Mouse (Mus musculus): ENCODE data around the gene Tesk2.
"Not testable (repeated sequence)": the region's sequence is repeated elsewhere in the genome, so short reads cannot be mapped to it uniquely, and the experiment has no call there.

Gene Tesk2

DNA sequence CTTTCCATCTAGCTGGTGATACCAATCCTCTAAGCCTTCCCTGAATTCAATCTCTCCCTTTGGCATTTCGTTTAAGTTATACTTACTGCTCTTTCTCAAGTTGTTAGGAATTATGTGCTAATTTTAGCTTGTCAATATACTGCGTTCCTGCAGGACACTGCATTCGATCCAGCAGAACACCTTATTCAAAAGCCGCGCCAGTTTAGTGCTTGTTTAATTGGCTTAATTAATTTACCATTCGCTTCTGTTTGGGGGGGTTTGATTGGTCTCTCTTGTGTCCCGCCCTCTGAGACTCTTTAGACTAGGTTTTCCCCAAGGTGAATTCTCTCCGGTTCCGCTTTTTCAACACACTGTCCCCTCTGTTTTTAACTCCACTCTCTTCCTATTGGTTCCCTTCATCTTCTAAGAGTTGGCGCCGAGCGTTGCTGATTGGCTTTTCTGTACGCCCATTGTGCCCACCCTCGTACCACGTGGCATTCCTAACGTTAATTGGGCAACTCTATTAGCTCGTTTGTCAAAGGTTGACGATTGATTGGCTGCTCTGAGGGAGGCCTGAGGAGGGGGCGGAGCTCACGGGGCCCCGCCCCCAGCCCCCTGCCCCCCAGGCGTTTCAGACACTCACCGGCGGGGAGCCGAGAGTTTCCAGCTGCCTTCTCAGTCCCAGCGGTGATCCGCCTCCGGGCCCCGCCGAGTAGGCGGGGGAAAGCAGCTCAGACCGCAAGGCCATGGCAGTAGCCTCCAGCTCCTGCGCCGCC is at the start of gene Tesk2:
Gene Tesk2, plus strand, starts transcription at position 606 of the 755 bp plus-strand sequence.
- DNase-seq = peak; percentile 89

DNA sequence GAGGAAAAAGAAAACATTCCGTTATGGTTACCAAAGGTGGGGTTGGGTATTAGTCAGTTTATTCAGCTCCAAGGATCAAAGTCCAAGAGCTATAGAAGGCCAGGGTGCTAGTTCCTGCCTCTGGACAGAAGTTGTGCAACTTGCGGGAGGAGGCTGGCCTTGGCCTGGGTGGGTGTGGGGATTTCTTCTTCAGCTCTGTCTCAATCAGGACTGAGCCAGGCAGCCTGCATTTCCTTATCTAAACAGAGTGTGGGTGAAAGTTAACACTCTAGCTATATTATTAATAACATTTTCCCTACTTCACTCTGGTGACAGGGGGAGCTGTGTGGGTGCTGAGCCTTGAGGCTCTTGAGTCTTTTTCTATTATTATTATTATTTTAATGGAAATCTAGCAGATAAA is 48.0 kb upstream of the Tesk2 start:
- DNase-seq = no peak

DNA sequence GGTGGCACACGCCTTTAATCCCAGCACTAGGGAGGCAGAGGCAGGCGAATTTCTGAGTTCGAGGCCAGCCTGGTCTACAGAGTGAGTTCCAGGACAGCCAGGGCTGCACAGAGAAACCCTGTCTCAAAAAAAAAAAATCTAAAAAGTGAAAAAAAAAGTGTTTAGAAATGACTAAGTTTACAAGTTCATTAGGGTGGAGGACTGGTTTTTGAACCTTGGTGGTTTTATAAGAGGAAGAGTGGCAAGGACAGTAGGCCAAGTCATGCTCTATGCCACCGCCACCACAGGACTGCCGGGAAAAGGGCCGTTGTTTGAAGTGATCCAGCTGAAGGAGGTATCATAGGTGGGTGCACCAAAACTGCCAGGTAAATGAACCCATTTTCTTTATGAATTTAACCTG is 46.0 kb upstream of the Tesk2 start:
- not testable (repeated sequence) for DNase-seq

DNA sequence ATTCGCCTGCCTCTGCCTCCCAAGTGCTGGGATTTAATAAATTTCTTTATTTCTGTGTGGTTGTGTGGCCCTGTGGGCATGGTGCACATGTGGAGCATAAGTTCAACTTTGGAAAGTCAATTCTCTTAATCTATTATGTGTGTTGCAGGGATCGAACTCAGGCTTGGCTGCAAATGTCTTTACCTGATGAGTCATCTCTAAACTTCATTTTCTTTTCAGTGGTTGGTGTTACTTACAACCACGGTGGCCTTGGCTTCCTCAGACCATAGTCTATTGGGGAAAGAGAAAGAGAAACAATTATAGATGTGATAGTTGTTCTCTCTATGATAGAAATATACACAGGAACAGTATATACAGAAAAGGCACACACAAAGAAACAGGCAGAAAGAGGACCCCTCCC is 44.7 kb upstream of the Tesk2 start:
- DNase-seq = no peak

DNA sequence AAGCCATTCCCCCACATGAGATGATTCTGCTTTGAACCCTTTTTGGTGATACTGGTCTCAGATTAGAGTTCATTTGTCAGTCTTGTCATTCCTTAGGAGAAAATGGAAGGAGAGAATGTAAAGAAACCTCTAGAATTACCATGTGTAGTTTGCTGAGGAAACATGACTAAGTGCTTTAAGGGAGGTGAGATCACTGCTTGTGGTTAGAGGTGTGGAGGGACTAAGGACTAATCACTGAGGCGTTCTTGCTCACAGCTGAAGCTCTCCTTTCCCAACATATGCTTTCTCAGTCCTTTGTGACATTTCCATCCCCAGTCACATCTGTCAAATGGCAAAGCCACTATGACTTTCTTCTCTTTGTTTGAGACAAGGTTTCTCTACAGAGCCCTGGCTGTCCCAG is 42.9 kb upstream of the Tesk2 start:
- no peak for DNase-seq

DNA sequence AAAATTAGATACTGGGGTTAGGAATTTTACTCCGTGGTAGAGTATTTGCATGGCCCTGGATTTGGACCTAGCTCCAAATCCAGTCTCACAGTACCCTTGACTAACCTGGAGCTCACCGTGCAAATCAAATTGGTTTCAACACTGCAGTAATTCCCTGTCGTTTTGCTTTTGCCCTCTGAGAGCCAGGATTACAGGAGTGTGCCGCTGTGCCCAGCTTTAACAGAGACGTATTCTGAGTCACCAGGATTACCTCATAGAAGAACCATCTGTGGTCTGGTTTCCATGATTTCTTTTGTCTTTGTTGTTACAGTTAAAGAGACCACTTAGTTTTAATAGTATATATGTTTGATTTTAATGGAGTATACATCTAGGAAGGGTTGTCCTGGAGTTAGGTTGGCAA is 41.6 kb upstream of the Tesk2 start:
- DNase-seq = no peak

DNA sequence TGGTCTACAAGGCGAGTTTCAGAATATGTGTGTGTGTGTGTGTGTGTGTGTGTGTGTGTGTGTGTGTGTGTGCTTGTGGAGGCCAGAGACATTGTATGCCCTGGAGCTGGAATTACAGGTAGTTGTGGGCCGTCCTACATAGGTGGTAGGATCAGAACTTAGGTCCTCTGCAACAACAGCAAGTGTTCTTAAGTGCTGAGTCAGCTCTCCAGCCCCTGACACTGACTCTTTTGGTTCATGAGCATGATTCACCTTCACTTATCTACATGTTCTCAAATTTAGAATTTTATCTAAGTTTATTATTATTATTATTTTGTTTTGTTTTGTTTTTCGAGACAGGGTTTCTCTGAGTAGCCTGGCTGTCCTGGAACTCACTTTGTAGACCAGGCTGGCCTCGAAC is 40.2 kb upstream of the Tesk2 start:
- DNase-seq = not testable (repeated sequence)

DNA sequence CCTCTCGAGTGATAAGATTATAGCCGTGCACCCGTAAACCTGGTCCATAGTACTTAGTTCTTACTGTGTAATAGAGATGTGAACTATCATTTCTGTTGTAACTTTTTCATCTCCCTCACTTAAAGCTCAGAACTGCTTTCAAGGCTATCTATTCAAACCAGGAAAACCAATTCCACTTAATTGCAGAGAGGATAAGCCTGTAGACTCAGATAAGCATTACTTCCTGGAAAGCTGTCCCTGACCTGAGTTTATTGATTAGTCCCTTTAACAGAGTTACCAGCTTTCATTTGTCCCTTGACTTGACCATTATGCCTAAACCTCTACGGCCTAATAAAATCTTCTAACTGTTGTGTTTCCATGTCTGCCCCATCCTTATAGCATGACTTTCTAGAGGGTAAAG is 36.8 kb upstream of the Tesk2 start:
- no peak for DNase-seq

DNA sequence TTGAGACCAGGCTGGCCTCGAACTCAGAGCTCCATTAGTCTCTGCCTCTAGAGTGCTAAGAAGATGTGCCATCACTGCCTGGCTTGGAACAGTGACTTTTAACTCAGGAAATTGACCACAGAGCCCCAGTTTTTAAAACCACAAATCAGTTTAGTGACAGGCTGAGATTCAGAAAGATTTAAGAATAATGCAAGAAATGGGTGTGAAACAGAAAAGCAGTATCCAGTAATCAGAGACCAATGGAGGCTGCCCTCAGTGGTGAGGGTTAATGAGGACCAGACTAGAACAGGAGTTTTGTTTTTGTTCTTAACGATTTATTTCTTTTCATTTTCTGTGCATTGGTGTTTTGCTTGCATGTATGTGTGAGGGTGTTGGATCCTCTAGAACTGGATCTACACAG is 36.1 kb upstream of the Tesk2 start:
- DNase-seq = no peak

DNA sequence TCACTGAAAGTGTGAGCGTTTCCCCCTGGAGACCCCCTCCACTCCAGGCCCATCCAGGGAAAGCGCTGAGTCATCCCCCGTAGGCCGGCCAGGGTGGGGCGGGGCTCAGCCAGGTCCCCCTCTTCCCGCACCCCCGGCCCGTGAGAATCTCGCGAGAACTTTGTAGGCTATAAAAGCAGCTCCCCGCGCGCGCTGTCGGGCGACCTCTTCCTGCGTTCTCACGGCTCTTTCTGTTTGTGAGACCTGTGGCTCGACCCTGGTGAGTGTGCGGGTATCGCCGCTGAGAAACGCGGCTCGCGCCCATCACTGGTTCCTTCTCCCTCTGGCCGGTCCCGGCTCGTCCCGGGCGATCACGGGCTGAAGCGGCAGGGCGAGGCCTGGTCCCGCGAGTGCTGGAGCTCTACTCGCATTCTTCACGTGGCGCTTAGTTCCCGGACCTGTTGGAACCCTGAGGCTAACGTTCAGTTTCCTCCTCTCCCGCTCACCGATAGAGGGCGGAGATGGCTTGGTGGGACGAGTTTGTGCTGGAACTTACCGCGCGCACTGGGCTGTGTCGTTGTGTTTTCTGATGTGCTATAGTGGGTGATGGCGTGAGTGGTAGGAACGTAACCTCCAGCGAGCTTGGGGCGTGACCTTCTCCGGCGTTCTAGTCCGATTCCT is 35.2 kb upstream of the Tesk2 start, which contains the start of gene Prdx1:
Gene Prdx1, plus strand, starts transcription at position 143 of the 660 bp plus-strand sequence.
- DNase-seq = peak; percentile 89

DNA sequence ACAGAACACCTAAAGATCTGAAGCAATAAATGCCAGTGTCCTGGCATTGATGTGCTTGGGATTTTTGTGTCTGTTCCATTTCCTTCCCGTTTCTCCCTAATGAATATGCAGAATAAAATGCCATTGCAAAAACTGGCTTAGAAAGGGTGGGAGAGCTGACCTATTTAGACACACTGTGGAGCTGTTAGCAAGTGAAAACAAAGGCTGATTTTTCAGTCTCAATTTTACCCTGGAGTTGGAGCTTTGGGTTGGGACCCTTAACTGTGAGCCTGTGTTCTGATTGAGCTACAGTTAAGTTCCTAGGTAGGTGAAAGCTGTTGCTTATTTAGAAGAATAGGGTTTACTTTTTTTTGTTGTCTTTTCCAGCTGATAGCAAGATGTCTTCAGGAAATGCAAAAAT is 33.7 kb upstream of the Tesk2 start:
- no peak for DNase-seq

DNA sequence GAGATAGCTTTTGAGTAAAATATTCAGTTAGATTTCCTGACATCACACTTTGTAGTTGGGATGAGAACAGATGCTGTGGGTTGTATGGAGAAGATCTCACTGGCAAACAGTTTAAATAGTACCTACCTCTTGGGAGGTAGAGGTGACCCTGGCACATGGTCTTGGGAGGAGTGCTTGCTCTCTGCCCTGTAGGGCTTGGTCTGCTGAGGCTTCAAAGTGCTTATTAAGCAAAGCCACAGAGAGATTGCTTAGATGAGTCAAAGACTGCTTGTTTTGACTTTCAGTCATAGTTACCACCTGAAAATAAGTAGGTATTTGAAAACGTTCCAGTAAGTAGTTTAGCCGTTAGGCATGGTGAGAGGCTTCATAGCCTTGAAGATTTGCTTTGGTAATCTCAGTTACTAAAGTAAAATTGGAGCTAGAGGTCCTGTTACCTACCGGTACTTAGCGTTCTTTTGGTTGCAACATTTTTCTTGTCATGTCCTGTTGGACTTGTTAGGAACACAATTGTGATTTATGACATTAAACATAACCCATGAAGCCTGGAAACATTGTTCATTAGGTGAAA is 31.4 kb upstream of the Tesk2 start:
- DNase-seq = no peak

DNA sequence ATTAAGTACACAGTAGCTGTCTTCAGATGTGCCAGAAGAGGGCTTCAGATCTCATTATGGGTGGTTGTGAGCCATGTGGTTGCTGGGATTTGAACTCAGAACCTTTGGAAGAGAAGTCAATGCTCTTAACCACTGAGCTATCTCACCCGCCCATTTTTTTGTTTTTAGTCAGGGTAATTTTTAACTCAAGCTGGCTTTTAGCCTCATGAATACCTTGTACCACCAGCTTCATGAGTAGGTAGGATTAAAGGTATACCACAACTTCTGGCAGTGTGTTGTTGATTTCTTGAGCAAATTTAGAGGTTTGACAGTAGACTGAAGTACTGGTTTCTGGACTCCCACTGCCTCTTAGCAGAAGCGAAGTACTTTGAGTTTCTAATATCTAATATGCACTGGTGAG is 28.6 kb upstream of the Tesk2 start:
- DNase-seq = no peak

DNA sequence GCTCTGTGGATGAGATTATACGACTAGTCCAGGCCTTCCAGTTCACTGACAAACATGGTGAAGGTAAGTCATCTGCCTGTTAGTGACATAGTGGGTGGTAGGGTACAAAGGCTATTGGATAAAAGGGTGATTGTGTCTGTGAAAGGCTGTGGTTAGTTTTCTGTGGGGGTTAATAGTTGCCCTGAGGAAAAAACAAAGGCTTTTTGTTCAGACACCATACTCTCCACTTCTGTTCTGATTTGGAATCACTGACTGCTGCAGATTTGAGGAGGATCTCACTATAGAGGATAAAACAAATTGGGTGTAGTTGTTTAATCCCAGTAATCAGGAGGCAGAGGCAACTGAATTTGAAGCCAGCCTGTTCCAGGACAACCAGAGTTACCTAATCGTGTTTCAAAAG is 27.0 kb upstream of the Tesk2 start:
- DNase-seq = no peak

DNA sequence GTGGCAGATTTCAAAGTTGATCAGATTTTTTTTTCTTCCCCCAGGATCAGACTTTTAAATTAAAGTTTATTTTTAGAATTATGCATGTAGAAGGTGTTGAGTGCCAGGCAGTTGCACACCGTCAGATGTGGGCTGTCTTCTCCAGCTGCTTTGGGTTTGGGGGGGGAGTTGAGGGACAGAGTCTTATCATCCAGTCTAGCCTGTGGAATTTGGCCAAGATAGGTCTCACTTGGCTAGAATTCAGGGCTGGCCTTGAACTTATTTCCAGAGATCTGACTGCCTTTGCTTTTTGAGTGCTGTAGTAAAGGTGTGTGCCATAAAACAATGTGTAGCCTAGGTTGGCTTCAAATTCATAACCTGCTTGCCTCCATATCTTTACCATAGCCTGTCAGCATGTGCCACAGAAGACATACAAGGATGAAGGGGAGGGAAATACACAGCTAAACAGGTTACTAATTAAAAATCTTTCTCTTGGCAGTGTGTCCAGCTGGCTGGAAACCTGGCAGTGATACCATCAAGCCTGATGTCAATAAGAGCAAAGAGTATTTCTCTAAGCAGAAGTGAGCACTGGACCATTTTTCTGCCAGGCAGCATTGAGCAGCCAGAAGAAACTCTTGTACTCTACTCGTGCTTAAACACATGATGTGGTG is 21.9 kb upstream of the Tesk2 start:
- no peak for DNase-seq

DNA sequence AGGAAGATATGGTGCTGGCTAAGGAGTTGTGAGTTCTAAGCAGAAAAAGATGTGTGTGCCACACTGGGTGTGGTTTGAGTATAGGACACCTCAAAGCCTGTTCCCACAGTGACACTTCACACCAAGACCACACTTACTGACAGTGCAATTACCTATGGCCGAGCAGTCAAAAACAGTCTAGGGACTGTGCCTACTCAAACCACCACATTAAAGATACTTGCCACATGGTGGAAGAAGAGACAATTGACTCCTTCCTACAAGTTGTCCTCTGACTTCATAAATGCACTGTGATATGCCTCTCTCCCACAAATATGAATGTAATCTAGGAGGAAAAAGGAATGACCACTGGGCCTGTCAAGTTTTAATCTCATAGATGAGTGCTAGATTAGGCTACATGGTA is 19.8 kb upstream of the Tesk2 start:
- DNase-seq = no peak

DNA sequence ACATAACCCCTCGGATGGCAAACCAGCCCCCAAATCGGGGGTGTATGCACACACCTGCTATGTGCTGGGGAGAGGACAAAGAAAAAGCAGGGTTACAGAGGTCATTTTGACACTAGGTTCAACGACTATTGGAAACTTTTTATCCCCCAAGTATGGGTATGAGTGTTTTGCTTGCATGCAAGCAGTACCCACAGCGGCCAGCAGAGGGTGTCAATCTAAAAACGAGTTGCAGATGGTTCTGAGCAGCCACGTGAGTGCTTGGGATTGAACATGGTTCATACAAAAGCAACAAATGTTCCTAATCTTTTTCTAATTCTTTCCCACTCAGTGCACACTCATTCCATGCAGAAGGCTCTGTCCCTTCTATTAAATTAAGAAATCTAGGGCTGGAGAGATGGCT is 16.9 kb upstream of the Tesk2 start:
- no peak for DNase-seq

DNA sequence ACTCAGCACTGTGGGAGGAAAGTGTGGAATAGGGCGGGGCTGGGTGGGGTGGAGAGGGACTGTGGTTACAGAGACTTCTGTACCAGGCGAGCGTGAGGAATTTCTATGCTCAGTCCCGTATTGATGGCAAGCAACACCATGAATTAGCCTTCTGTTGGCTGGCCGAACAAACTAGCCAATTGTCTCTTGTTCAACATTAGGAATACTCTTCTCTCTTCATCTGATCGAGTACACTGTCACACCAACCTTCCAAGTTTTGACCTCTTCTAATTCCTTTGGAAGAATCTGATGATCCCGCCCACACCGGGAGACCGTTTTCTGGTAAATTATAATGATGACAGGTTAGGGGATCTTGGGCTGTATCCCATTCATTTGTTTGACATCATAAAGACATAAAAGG is 13.1 kb upstream of the Tesk2 start:
- no peak for DNase-seq

DNA sequence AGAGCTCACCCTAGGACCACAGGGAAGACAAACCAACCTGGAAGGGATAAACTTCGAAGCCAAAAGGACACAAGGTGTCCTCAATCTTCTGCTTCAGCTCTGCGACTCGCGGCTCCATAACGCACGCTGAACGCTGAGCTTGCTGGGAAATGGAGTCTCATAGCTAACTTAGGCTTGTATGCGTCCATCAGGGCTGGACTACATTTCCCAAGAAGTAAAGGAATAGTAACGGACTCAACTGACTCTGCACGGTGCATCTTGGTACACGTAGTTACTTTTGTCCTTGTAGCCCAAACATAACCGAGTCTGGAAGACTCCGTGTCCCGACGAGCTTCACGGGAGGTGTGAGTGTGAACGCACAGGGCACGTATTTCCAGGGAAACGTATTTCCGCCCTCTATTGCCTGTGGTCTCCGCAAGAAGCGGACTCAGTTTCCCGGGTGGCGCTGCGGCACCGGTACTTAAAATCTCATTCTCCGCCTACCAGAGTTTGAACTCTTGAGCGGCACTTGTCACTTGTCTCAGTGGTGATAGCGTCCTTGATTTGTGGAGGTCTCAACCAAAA is 12.5 kb upstream of the Tesk2 start, which contains the start of the genes Mmachc and Ccdc163:
Gene Mmachc, minus strand, starts transcription at position 206 of the 564 bp plus-strand sequence.
Gene Ccdc163, plus strand, starts transcription at position 309 of the 564 bp plus-strand sequence.
- peak; percentile 92 for DNase-seq

DNA sequence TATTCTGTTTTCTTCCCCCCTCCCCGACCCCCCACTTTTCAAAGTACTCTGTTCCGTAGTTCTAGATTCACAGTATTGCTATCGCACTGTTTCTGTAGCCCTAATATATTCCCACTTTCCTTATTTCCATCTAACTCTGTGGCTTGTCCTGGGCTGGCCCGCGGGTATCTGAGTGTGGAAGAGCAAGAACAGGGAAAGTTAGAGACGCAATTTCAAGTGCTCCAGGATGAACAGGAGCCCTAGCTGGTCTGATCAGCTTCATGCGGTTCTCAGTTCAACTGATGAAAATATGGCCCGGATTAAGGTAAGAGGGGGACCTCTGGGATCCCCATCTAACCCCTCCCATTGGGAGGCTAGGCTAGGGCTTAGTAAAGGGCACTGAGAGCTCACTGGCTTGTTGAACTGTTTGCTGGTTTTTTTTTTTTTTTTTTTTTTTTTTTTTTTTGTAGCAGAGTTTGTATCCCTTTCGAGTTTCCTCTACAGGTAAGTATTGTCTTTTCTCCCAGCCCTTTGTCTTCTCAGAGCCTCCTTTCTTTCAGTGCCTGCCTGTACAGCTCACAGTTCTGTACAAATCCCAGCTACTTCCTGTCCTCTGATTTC is 11.9 kb upstream of the Tesk2 start:
- DNase-seq = no peak

DNA sequence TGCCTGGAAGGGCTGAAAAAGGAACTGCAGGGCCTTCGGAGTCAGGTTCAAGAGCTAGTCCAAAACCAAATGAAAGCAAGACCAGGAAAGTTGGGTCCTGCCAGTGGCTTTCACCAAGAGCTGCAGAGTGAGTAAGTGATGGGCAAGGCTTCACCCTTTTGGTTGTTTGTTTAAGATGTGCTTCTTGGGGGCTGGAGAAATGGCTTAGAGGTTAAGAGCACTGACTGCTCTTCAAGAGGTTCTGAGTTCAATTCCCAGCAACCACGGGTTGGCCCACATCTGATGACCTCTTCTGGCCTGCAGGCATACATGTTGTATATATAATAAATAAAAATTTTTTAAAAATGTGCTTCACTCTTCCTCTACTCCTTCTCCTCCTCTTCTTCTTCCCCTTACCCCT is 10.6 kb upstream of the Tesk2 start:
- DNase-seq = no peak

DNA sequence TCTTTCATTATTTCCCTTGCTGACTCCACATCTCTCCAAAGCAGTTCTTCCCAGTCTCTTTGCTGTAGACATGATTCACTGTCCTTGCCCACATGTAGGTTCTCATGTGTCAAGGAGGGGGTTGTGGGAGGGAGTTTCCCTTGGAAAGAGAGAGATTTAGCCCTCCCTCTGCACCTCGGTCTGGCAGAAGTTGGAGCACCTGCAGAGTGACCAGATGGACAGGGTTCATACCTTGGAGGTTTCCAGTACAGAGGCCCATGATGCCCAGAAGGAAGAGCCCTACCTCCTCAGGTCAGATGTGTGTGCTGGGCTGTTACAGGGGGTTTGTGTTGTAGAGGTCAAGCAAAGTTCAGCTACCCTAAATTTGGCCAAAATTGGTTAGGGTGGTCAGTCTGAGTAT is 8.2 kb upstream of the Tesk2 start:
- DNase-seq = no peak

DNA sequence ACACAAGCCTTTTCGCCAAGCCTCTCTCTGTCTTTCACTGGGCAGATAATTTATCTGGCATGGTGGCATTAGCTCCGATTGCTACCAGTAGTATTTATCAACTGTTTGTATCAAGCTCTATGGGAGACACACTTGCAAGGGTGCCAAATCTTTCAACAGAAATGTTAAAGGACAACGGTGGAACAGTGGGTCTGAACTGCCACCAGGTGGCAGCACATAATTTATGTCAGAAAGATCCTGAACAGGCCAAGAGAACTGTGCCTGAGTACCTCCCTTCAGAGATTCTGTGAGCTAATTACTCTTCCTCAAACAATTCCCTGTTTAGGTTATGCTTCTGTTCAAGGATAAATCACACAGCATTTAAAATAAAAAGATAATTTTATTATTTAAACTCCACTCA is 1.4 kb upstream of the Tesk2 start:
- DNase-seq = peak; percentile 46
